Mouse (Mus musculus): Measurements from ENCODE around the gene Plekha1. TPM values are rescaled to one million over a fixed set of nuclear protein-coding genes. Genes with fewer than 3 reads are reported as not detected.

Gene Plekha1
- polyA plus RNA-seq, 1 experiment from 2014 or later: 50.0 TPM

DNA sequence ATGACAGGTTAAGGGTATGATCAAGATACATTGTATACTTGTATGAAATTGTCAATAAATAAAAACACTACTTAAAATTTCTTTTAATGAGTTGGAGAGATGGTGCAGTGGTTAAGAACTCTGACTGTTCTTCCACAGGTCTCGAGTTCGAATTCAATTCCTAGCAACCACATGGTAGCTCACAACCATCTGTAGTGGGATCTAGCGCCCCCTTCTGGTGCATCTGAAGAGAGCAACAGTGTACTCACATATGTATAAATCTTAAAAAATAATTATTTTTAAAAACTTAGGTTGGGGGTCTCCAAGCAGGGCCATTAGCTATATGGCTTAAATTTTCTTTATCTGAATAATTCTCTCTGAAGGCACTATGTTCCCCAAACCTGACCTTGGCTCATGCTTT, 64.8 kb downstream of the Plekha1 start:
- Histone ChIP-seq H3K9ac (no peak overlapping the region), H3K4me2 (no peak overlapping the region), H3K4me3 (no peak overlapping the region), H3K9me3 (replicated peaks) (no peaks in the 10 kb centered on the region), H3K36me3 (no peaks in the 10 kb centered on the region), H3K4me1 (replicated peaks) (peaks cover 6% of the 10 kb centered on the region), H3K27ac (no peak overlapping the region), H3K27me3 (peaks cover 26% of the 10 kb centered on the region)
- WGBS: 54% methylated on average over 3 of the region's 3 CpGs
- ATAC-seq (replicated peaks; ENCODE audit: insufficient number of reproducible peaks, insufficient read depth, low FRiP score, low read depth): no peak

DNA sequence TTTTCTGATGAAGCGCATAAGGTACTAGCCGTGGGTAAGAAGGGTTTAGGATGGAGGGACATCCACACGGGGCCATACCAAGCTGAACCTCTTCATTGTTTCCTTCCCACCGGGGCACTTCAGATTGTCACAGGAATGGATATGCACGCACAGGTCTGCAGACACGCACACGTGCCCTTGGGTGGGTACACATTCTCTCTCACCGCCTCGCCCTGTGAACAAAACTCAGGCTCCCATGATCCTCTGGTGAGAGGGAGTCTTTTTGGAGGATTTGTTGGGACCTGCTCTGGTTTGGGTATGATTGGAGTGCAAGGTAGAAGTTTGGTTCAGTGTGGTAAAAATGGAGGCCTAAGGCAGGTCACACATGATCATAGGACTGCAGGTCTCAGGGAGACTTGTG, 67.4 kb downstream of the Plekha1 start:
- Histone ChIP-seq H3K36me3 (no peaks in the 10 kb centered on the region), H3K9ac (no peak overlapping the region), H3K27me3 (peaks cover 44% of the 10 kb centered on the region), H3K4me3 (no peak overlapping the region), H3K4me2 (no peak overlapping the region), H3K27ac (no peak overlapping the region), H3K9me3 (replicated peaks) (no peaks in the 10 kb centered on the region), H3K4me1 (replicated peaks) (peaks cover 26% of the 10 kb centered on the region)
- ATAC-seq (replicated peaks; ENCODE audit: insufficient number of reproducible peaks, insufficient read depth, low FRiP score, low read depth): no peak
- 84% methylated on average over 9 of the region's 9 CpGs for WGBS

DNA sequence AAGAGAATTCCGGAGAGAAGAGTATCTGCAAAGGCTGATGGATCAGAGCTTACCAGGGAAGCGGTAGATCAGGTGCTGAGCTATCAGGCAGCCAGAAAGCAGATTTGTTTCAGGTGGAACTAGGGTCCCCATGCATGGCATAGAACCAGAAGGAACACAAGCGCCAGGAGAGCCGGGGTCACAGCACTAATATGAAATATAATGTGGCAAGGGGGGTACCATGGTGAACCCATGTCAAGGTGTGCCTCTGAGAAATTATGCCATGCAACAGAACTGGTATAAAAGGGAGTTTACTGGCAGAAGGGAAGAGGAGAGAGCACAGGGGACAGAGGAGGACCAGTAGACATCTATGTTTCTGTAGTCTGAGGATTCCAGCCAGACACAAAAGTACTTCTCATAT, 69.1 kb downstream of the Plekha1 start:
- Histone ChIP-seq H3K4me3 (no peak overlapping the region), H3K9ac (no peak overlapping the region), H3K4me2 (peak overlapping the region; percentile 99), H3K36me3 (no peaks in the 10 kb centered on the region), H3K9me3 (replicated peaks) (no peaks in the 10 kb centered on the region), H3K27me3 (peaks cover 43% of the 10 kb centered on the region), H3K4me1 (replicated peaks) (peaks cover 28% of the 10 kb centered on the region), H3K27ac (no peak overlapping the region)
- 85% methylated on average over 4 of the region's 4 CpGs for WGBS
- ATAC-seq (replicated peaks; ENCODE audit: insufficient number of reproducible peaks, insufficient read depth, low FRiP score, low read depth): no peak

DNA sequence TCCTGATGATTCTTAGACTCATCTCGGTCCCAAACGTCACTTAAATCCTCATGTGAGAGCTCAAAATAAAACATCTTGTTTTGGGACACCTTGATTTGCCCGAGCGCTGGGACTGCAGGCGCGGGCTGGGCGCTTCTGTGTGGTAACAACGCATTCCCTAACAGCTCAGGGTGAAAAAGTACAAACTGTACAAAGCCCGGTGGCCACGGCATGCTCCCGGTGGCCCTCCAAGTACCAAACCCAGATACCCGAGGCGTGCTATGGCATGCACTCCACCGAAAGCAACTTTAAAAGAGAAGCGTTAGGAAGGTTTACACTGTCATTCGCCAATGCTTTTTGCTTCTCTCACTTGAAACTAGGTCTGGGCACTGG, 69.9 kb downstream of the Plekha1 start:
- WGBS: 9% methylated on average over 16 of the region's 16 CpGs
- Histone ChIP-seq H3K27me3 (peaks cover 43% of the 10 kb centered on the region), H3K4me2 (peak overlapping the region; percentile 99), H3K27ac (no peak overlapping the region), H3K9me3 (replicated peaks) (no peaks in the 10 kb centered on the region), H3K9ac (peak overlapping the region; percentile 72), H3K36me3 (no peaks in the 10 kb centered on the region), H3K4me3 (peak overlapping the region; percentile 70), H3K4me1 (replicated peaks) (peaks cover 35% of the 10 kb centered on the region)
- ATAC-seq (replicated peaks; ENCODE audit: insufficient number of reproducible peaks, insufficient read depth, low FRiP score, low read depth): no peak

DNA sequence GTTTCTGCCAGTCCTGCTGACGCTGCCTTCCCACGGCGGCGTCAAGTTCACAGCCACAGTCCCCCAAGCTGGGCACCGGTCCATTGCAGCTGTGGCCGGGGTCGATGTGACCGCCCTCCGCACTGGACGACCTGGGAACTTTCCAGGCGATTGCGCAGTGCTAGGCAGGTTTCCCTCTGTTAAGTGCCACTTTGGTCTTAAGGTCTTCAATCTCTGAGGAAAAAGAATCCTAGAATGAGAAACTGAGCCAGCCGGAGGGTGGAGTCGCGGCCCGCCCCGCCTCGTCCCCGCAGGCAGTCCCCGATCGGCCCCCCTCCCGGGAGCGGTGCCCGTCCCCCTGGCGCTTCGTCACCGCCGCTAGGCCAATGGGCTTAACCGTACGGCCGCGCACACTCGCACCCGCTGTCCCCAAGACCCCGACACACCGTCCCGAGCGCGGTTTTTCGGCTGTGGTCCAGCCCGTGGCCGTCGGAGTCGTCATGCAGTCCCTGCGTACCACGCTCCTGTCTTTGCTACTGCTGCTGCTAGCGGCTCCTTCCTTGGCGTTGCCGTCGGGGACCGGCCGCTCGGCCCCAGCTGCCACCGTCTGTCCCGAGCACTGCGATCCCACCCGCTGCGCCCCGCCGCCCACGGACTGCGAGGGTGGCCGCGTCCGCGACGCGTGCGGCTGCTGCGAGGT, 70.4 kb downstream of the Plekha1 start, which contains the start of gene Htra1:
TSS of gene Htra1 (plus strand) at position 319 of the 679 bp plus-strand sequence.
- WGBS: under 1% methylated on average over 69 of the region's 70 CpGs
- Histone ChIP-seq H3K27ac (peak within 1 kb of the TSS; percentile 55), H3K9me3 (replicated peaks) (no peaks in the 10 kb centered on the region), H3K9ac (peak within 1 kb of the TSS; percentile 72), H3K36me3 (no peaks in the 10 kb centered on the region), H3K4me2 (peak within 1 kb of the TSS; percentile 99), H3K27me3 (peaks cover 43% of the 10 kb centered on the region), H3K4me3 (peak within 1 kb of the TSS; percentile 70), H3K4me1 (replicated peaks) (peaks cover 36% of the 10 kb centered on the region)
- peak; percentile 91 for ATAC-seq (replicated peaks; ENCODE audit: insufficient number of reproducible peaks, insufficient read depth, low FRiP score, low read depth)

DNA sequence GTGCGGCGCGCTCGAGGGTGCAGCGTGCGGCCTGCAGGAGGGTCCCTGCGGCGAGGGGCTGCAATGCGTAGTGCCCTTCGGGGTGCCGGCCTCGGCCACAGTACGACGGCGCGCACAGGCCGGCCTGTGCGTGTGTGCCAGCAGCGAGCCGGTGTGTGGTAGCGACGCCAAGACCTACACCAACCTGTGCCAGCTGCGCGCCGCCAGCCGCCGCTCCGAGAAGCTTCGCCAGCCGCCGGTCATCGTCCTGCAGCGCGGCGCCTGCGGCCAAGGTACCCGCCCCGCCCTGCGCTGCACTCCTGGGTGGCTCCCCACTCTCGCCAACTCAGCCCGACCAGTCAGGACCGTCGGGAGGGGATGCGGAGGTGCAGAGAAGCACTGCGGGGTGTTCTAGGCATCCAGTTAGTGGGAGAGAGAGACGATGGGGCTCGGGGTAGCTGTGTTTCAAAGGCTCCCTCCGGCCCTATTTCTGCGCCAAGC, 71.0 kb downstream of the Plekha1 start:
- peaks cover 36% of the 10 kb centered on the region for H3K4me1 ChIP-seq (replicated peaks)
- ATAC-seq (replicated peaks; ENCODE audit: insufficient number of reproducible peaks, insufficient read depth, low FRiP score, low read depth): peak; percentile 30; the same call in 1 of the 2 replicates
- WGBS: under 1% methylated on average over 49 of the region's 49 CpGs

DNA sequence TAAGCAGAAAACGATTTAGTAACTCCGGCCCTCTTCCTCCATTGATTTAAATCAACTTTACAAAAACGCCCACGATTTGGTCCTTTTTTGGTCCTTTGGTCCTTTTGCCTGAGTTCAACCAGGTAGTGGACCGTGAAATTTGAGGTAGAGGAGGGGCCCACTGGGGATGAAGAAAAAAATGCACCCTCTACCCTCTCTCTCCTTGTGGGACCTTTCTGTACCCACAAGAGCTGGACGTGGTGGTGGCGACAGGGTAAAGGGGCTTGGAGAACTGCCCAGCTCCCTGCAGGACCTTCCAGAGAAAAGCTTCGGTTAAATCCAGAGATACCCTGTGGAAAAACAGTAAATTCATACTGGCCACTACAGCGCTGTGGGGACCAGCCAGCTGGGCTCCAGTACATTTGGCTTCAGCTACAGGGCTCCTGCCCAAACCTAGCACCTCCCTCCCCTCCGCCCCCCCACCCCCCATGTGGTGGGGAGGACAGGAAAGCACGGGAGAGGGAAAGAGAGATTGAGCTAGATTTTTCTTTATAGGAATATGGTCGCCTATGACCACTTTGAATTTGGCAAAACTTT, 71.8 kb downstream of the Plekha1 start:
- Histone ChIP-seq H3K4me1 (replicated peaks) (peaks cover 36% of the 10 kb centered on the region), H3K27me3 (peaks cover 43% of the 10 kb centered on the region), H3K4me3 (peak overlapping the region; percentile 70), H3K9me3 (replicated peaks) (no peaks in the 10 kb centered on the region), H3K4me2 (peak overlapping the region; percentile 99), H3K27ac (no peak overlapping the region), H3K9ac (peak overlapping the region; percentile 72), H3K36me3 (no peaks in the 10 kb centered on the region)
- 22% methylated on average over 12 of the region's 12 CpGs for WGBS
- ATAC-seq (replicated peaks; ENCODE audit: insufficient number of reproducible peaks, insufficient read depth, low FRiP score, low read depth): no peak

More for the DNA sequence above, 71.0 kb downstream of the Plekha1 start:
- peak overlapping the region; percentile 70 for H3K4me3 ChIP-seq
- peaks cover 43% of the 10 kb centered on the region for H3K27me3 ChIP-seq
- H3K36me3 ChIP-seq: no peaks in the 10 kb centered on the region
- H3K4me2 ChIP-seq: peak overlapping the region; percentile 99
- H3K27ac ChIP-seq: peak overlapping the region; percentile 55
- peak overlapping the region; percentile 72 for H3K9ac ChIP-seq
- no peaks in the 10 kb centered on the region for H3K9me3 ChIP-seq (replicated peaks)

DNA sequence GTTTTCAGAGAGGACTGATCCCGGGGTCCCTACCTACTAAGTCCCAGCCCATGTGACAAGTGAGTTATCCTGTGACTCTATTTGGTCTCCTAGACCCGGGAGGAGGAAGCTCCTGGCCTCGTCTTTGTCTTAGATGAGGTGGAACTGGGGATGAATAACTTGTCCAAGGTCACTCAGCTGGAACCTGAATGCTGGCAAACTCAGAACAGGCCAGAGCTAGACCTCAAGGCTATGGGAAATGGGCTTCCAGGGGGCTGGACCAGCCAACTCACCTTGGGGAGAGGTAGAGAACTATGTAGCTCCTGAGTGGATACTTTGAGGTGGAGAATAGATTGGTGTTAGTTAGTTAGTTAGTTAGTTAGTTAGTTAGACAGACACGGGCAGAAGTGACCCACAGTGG, 72.4 kb downstream of the Plekha1 start:
- peaks cover 36% of the 10 kb centered on the region for H3K4me1 ChIP-seq (replicated peaks)
- no peaks in the 10 kb centered on the region for H3K36me3 ChIP-seq
- no peaks in the 10 kb centered on the region for H3K9me3 ChIP-seq (replicated peaks)
- 63% methylated on average over 4 of the region's 4 CpGs for WGBS
- 0 out of 2 replicates have a peak overlapping the region, but pooled peaks have one; percentile 70 for H3K4me3 ChIP-seq
- ATAC-seq (replicated peaks; ENCODE audit: insufficient number of reproducible peaks, insufficient read depth, low FRiP score, low read depth): no peak
- H3K9ac ChIP-seq: no peak overlapping the region
- peaks cover 40% of the 10 kb centered on the region for H3K27me3 ChIP-seq
- H3K27ac ChIP-seq: no peak overlapping the region
- H3K4me2 ChIP-seq: peak overlapping the region; percentile 99

DNA sequence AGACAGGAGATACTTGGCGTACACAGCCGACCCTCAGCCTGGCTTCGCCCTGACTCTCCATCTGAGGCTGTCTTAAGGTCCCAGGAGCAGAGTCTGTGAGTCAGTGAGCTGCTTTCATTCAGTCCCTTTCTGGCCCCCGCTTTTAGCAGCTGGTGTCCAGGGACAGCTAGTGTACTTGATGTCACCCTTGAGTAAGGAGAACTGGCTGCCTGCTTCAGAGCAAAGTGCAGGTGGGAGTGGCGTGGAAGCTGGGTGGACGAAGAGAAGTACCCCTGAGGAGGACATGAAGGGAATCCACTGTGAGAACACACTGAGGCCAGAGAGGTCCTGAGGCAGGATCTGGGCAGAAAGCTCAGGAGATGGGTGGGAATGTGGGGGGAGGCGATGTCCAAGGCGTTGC, 73.3 kb downstream of the Plekha1 start:
- Histone ChIP-seq H3K9me3 (replicated peaks) (no peaks in the 10 kb centered on the region), H3K4me1 (replicated peaks) (peaks cover 36% of the 10 kb centered on the region), H3K4me3 (no peak overlapping the region), H3K36me3 (no peaks in the 10 kb centered on the region), H3K4me2 (no peak overlapping the region), H3K27ac (no peak overlapping the region), H3K27me3 (peaks cover 32% of the 10 kb centered on the region), H3K9ac (no peak overlapping the region)
- no peak for ATAC-seq (replicated peaks; ENCODE audit: insufficient number of reproducible peaks, insufficient read depth, low FRiP score, low read depth)
- WGBS: 82% methylated on average over 8 of the region's 8 CpGs

DNA sequence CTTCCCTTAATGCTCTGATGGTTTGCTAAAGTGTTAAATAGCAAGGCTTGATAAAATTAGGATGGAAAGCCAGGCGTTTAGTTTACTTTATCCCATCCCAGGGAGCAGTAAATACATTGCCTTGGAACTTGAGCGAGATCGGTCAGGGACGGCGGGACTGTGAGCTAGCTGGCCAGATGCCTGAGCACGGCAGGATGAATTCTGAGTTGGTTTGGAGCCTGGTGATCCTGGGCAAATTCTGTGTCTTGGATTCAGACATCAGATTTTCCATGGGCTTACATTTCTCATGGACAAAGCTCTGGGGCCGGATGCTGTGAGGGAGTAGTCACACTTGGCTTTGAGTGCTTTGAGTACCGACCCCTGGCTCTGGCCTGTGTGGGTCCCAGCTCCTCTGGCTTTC, 75.2 kb downstream of the Plekha1 start:
- Histone ChIP-seq H3K27me3 (peaks cover 19% of the 10 kb centered on the region; the same call in 1 of the 2 replicates), H3K36me3 (no peaks in the 10 kb centered on the region), H3K4me3 (no peak overlapping the region), H3K4me2 (no peak overlapping the region), H3K27ac (no peak overlapping the region), H3K9ac (no peak overlapping the region), H3K4me1 (replicated peaks) (peaks cover 29% of the 10 kb centered on the region), H3K9me3 (replicated peaks) (no peaks in the 10 kb centered on the region)
- ATAC-seq (replicated peaks; ENCODE audit: insufficient number of reproducible peaks, insufficient read depth, low FRiP score, low read depth): no peak
- 71% methylated on average over 8 of the region's 8 CpGs for WGBS

DNA sequence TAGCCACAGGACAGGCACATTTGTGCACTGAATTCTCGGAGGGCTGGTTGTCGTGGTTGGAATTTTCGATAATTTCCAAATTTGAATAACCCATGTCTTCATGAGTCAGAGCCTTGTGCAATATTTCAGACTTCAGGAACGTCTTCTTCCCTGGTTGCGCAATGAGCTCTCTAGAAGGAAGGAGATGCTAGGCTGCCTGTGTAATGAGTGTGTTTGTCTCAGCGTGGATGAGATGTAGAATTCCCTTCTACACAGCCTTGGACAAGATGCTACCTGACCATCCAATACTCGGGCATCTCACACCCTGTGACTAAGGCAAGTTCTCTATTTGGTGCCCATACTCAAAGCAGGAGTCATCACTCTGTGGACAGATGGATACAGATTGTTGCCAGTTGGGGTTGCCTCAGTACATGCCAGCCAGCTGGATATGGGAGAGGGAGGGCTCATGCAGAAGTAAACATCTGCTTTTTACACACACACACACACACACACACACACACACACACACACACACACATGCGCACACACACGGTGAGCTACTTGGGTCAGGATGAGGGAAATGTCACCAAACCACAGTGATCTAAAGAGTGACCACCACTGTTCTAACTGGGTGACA, 77.8 kb downstream of the Plekha1 start:
- Histone ChIP-seq H3K4me3 (no peak overlapping the region), H3K27me3 (no peaks in the 10 kb centered on the region), H3K36me3 (no peaks in the 10 kb centered on the region), H3K4me2 (no peak overlapping the region), H3K9ac (no peak overlapping the region), H3K9me3 (replicated peaks) (no peaks in the 10 kb centered on the region), H3K4me1 (replicated peaks) (peaks cover 26% of the 10 kb centered on the region), H3K27ac (no peak overlapping the region)
- no peak for ATAC-seq (replicated peaks; ENCODE audit: insufficient number of reproducible peaks, insufficient read depth, low FRiP score, low read depth)
- WGBS: 89% methylated on average over 9 of the region's 9 CpGs

Data from heart, embryonic 15.5 days (tissue).